Mouse (Mus musculus): ENCODE measurements around the gene Blcap. TPM values are rescaled to one million over a fixed set of nuclear protein-coding genes. Genes with fewer than 3 reads are reported as not detected.
"Not testable (repeated sequence)": the region's sequence is repeated elsewhere in the genome, so short reads cannot be mapped to it uniquely, and the experiment has no call there.

Blcap gene
- polyA plus RNA-seq, 1 experiment from 2014 or later, result 76.0 TPM

GRCm38 (mm10) chr2:157585351-157585750 lies 14.3 kb upstream of the Blcap start:
- DNase-seq (ENCODE audit: low spot score); H3K4me1 ChIP-seq (ENCODE audit: control insufficient read depth, insufficient read depth, low read length); H3K9me3 ChIP-seq (ENCODE audit: control insufficient read depth, low read length); ATAC-seq (ENCODE audit: insufficient number of reproducible peaks, low FRiP score, low TSS enrichment, low read depth); H3K4me2 ChIP-seq (ENCODE audit: low read depth, severe bottlenecking); H3K9ac ChIP-seq (ENCODE audit: low read length); H3K36me3 ChIP-seq (ENCODE audit: control insufficient read depth, insufficient read depth, low read length); H3K4me3 ChIP-seq (ENCODE audit: low read depth, low read length); H3K27me3 ChIP-seq (ENCODE audit: control insufficient read depth, insufficient read depth, low read length); H3K27ac ChIP-seq (replicated peaks; ENCODE audit: low read depth, low read length): not testable (repeated sequence)
- 26% methylated on average over 7 of the region's 7 CpGs for WGBS

GRCm38 (mm10) chr2:157572786-157573185 lies 1.7 kb upstream of the Blcap start:
- ATAC-seq (ENCODE audit: insufficient number of reproducible peaks, low FRiP score, low TSS enrichment, low read depth) (no peak), DNase-seq (ENCODE audit: low spot score) (no peak)
- Histone ChIP-seq H3K9ac (ENCODE audit: low read length) (no peak overlapping the region), H3K4me2 (ENCODE audit: low read depth, severe bottlenecking) (no peak overlapping the region), H3K4me3 (ENCODE audit: low read depth, low read length) (no peak overlapping the region), H3K27ac (replicated peaks; ENCODE audit: low read depth, low read length) (no peak overlapping the region), H3K27me3 (ENCODE audit: control insufficient read depth, insufficient read depth, low read length) (no peaks in the 10 kb centered on the region), H3K9me3 (ENCODE audit: control insufficient read depth, low read length) (no peaks in the 10 kb centered on the region), H3K4me1 (ENCODE audit: control insufficient read depth, insufficient read depth, low read length) (no peaks in the 10 kb centered on the region), H3K36me3 (ENCODE audit: control insufficient read depth, insufficient read depth, low read length) (no peaks in the 10 kb centered on the region)
- 73% methylated on average over 2 of the region's 2 CpGs for WGBS

DNA sequence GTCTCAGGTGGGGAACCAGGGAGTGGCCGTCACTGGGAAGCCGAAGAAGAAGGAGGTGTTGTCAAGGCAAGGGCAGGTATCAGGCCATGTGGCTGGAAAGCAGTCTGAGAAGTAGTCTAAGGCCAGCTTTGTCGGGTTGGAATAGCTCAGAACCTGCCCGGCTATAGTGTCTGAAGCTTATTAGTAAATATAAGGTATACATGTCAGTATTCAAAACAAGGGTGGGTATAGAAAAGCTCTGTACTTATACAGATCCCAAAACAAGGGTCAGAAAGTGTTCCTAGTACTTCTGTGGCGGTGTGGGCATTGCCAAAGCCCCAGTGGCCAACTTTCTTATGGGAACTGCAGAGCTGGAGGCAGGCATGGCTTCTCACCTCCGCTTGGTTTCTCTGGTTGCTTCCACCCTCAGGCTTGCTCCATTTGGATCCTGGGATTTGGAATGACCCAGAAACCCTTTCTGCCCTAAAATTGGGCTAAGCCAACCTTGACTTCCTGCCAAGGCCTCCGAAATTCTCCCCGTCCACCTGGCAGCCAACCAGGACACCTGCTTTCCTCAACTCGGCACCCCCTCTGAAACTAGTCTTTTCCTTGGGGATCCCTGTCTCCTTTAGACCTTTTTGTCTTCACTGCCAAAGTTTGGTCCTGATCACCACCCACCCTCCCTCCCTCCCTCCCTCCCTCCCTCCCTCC lies 1.1 kb downstream of the Blcap start:
- Histone ChIP-seq H3K4me1 (ENCODE audit: control insufficient read depth, insufficient read depth, low read length) (peaks cover 8% of the 10 kb centered on the region), H3K4me2 (ENCODE audit: low read depth, severe bottlenecking) (no peak overlapping the region), H3K27ac (replicated peaks; ENCODE audit: low read depth, low read length) (no peak overlapping the region), H3K4me3 (ENCODE audit: low read depth, low read length) (no peak overlapping the region), H3K27me3 (ENCODE audit: control insufficient read depth, insufficient read depth, low read length) (no peaks in the 10 kb centered on the region), H3K9ac (ENCODE audit: low read length) (no peak overlapping the region), H3K36me3 (ENCODE audit: control insufficient read depth, insufficient read depth, low read length) (no peaks in the 10 kb centered on the region), H3K9me3 (ENCODE audit: control insufficient read depth, low read length) (no peaks in the 10 kb centered on the region)
- DNase-seq (ENCODE audit: low spot score) (no peak), ATAC-seq (ENCODE audit: insufficient number of reproducible peaks, low FRiP score, low TSS enrichment, low read depth) (no peak)
- WGBS, result 77% methylated on average over 9 of the region's 9 CpGs

- Histone ChIP-seq H3K27me3 (ENCODE audit: control insufficient read depth, insufficient read depth, low read length) (no peaks in the 10 kb centered on the region), H3K36me3 (ENCODE audit: control insufficient read depth, insufficient read depth, low read length) (no peaks in the 10 kb centered on the region), H3K4me3 (ENCODE audit: low read depth, low read length) (no peak overlapping the region), H3K4me2 (ENCODE audit: low read depth, severe bottlenecking) (no peak overlapping the region), H3K27ac (replicated peaks; ENCODE audit: low read depth, low read length) (no peak overlapping the region), H3K4me1 (ENCODE audit: control insufficient read depth, insufficient read depth, low read length) (peaks cover 8% of the 10 kb centered on the region), H3K9ac (ENCODE audit: low read length) (no peak overlapping the region), H3K9me3 (ENCODE audit: control insufficient read depth, low read length) (no peaks in the 10 kb centered on the region)
- DNase-seq (ENCODE audit: low spot score), result no peak
- WGBS, result 18% methylated on average over 2 of the region's 2 CpGs
- no peak for ATAC-seq (ENCODE audit: insufficient number of reproducible peaks, low FRiP score, low TSS enrichment, low read depth)
These were observed 2.2 kb downstream of the Blcap start for GRCm38 (mm10) chr2:157568881-157569280.

DNA sequence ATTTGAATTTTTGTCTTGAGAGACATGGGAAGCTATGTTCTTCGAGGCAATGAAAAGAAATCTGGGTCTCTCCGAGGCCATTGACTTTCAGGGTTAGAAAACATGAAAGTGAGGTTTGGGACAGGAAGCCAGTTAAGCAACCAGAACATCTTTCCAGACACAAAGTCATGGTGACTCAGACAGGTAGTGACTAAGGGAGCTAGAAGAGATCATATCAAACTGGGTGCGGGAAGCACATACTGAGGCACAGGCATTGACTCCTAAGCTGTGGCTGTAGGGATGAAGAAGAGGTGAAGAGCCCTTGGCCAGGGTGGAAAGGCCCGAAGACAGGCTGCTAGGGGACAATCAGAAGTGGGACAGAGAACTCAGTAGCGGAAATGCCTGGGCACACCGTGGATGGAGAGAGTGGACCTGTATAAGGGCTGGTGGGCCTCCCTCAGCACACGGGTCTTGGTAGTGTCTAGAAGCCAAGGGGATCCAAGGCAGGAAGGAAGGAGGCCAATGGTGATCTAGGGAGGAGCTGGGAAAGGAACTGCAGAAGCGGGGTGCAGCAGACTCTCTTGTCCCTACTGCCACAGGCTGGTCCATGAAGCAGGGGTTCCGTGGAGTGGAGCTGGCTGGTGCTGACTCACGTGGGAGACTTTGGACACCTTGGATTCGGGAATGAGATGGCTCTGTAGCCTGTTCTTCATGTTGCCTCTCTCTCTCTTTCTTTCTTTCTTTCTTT lies 3.7 kb downstream of the Blcap start:
- no peak for ATAC-seq (ENCODE audit: insufficient number of reproducible peaks, low FRiP score, low TSS enrichment, low read depth)
- Histone ChIP-seq H3K27me3 (ENCODE audit: control insufficient read depth, insufficient read depth, low read length) (no peaks in the 10 kb centered on the region), H3K36me3 (ENCODE audit: control insufficient read depth, insufficient read depth, low read length) (0 out of 2 replicates have a peak, but pooled peaks cover under 1% of the 10 kb centered on the region), H3K4me2 (ENCODE audit: low read depth, severe bottlenecking) (peak overlapping the region; percentile 64), H3K27ac (replicated peaks; ENCODE audit: low read depth, low read length) (peak overlapping the region; percentile 78; the same call in 1 of the 2 replicates), H3K9ac (ENCODE audit: low read length) (no peak overlapping the region; the same call in 1 of the 2 replicates), H3K4me1 (ENCODE audit: control insufficient read depth, insufficient read depth, low read length) (peaks cover 8% of the 10 kb centered on the region), H3K9me3 (ENCODE audit: control insufficient read depth, low read length) (no peaks in the 10 kb centered on the region), H3K4me3 (ENCODE audit: low read depth, low read length) (peak overlapping the region; percentile 99; the same call in 1 of the 2 replicates)
- DNase-seq (ENCODE audit: low spot score), result no peak
- WGBS, result 85% methylated on average over 11 of the region's 11 CpGs

GRCm38 (mm10) chr2:157566260-157566952 lies 4.7 kb downstream of the Blcap start:
- DNase-seq (ENCODE audit: low spot score), result peak; percentile 90
- Histone ChIP-seq H3K4me1 (ENCODE audit: control insufficient read depth, insufficient read depth, low read length) (peaks cover 11% of the 10 kb centered on the region), H3K27me3 (ENCODE audit: control insufficient read depth, insufficient read depth, low read length) (no peaks in the 10 kb centered on the region), H3K9ac (ENCODE audit: low read length) (peak overlapping the region; percentile 93), H3K4me2 (ENCODE audit: low read depth, severe bottlenecking) (peak overlapping the region; percentile 64), H3K4me3 (ENCODE audit: low read depth, low read length) (peak overlapping the region; percentile 99), H3K9me3 (ENCODE audit: control insufficient read depth, low read length) (peaks cover 3% of the 10 kb centered on the region; the same call in 1 of the 2 replicates), H3K27ac (replicated peaks; ENCODE audit: low read depth, low read length) (peak overlapping the region; percentile 78), H3K36me3 (ENCODE audit: control insufficient read depth, insufficient read depth, low read length) (peaks cover 8% of the 10 kb centered on the region)
- peak; percentile 71; the same call in 1 of the 2 replicates for ATAC-seq (ENCODE audit: insufficient number of reproducible peaks, low FRiP score, low TSS enrichment, low read depth)
- WGBS, result under 1% methylated on average over 36 of the region's 36 CpGs

DNA sequence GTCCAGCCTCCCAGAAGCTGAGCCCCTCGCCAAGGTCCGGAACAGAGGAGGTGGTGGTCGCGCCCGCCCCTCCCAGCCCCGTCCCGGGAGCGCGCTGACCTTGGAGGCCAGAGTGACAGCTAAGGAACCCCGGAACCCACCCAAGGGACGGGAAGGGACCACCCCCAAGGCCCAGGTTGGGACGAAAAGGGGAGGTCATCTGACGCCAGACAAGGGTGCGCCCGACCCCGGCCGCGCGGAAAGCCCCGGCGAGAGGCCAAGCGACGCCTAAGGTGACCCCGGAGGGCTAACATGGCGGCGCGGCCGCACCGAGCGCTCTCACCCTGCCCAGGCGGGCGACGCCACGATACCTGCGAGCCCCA lies 5.2 kb downstream of the Blcap start:
- DNase-seq (ENCODE audit: low spot score), result no peak
- Histone ChIP-seq H3K9ac (ENCODE audit: low read length) (peak overlapping the region; percentile 93), H3K4me3 (ENCODE audit: low read depth, low read length) (peak overlapping the region; percentile 99), H3K27ac (replicated peaks; ENCODE audit: low read depth, low read length) (peak overlapping the region; percentile 78), H3K27me3 (ENCODE audit: control insufficient read depth, insufficient read depth, low read length) (no peaks in the 10 kb centered on the region), H3K4me1 (ENCODE audit: control insufficient read depth, insufficient read depth, low read length) (peaks cover 12% of the 10 kb centered on the region), H3K4me2 (ENCODE audit: low read depth, severe bottlenecking) (peak overlapping the region; percentile 64), H3K9me3 (ENCODE audit: control insufficient read depth, low read length) (peaks cover 3% of the 10 kb centered on the region; the same call in 1 of the 2 replicates), H3K36me3 (ENCODE audit: control insufficient read depth, insufficient read depth, low read length) (peaks cover 11% of the 10 kb centered on the region)
- ATAC-seq (ENCODE audit: insufficient number of reproducible peaks, low FRiP score, low TSS enrichment, low read depth), result peak; percentile 6; the same call in 1 of the 2 replicates
- WGBS, result 0% methylated on average over 28 of the region's 35 CpGs

DNA sequence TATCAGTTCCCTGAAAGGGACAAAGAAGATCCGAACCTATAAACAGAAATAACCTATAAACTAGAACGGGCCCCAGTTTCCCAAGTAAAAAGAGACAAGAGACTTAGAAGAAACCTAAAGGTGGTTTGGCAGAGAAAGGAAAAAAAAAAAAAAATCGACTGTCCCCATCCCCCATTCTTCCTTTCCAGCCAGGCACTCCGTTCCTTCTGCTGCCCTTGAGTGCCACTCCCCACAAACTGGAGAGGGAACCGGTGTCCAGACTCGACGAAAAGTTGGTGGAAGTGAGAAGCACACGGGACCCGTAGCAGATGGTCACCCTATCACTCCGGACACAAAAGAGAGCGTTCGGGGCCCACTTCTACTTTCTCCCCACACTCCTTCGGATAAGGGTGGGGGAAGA lies 5.6 kb downstream of the Blcap start:
- ATAC-seq (ENCODE audit: insufficient number of reproducible peaks, low FRiP score, low TSS enrichment, low read depth), result no peak

More for the DNA sequence above, 5.6 kb downstream of the Blcap start:
- H3K9me3 ChIP-seq (ENCODE audit: control insufficient read depth, low read length), result peaks cover 3% of the 10 kb centered on the region; the same call in 1 of the 2 replicates
- H3K4me2 ChIP-seq (ENCODE audit: low read depth, severe bottlenecking), result peak overlapping the region; percentile 64
- no peak for DNase-seq (ENCODE audit: low spot score)
- peak overlapping the region; percentile 93 for H3K9ac ChIP-seq (ENCODE audit: low read length)
- peaks cover 11% of the 10 kb centered on the region for H3K36me3 ChIP-seq (ENCODE audit: control insufficient read depth, insufficient read depth, low read length)
- H3K4me3 ChIP-seq (ENCODE audit: low read depth, low read length), result peak overlapping the region; percentile 99
- no peaks in the 10 kb centered on the region for H3K27me3 ChIP-seq (ENCODE audit: control insufficient read depth, insufficient read depth, low read length)
- peaks cover 12% of the 10 kb centered on the region for H3K4me1 ChIP-seq (ENCODE audit: control insufficient read depth, insufficient read depth, low read length)
- H3K27ac ChIP-seq (replicated peaks; ENCODE audit: low read depth, low read length), result peak overlapping the region; percentile 78
- WGBS, result 7% methylated on average over 13 of the region's 13 CpGs
